Mouse (Mus musculus) E14TG2a.4 (cell line): ENCODE measurements around the gene Colq.

Source experiments
- H3K27me3 ChIP-seq: 2 replicates; pipeline ENCODE4 v1.6.1; 2014; ENCODE audit warnings: low read length, control low read depth; ENCODE audit not compliant: insufficient read depth
- H3K36me3 ChIP-seq: 2 replicates; pipeline ENCODE4 v1.6.1; 2014; ENCODE audit warnings: low read length, control low read depth; ENCODE audit not compliant: insufficient read depth
- H3K4me1 ChIP-seq: replicated peaks from 2 replicates; pipeline ENCODE4 v1.6.1; 2014; ENCODE audit warnings: low read depth, low read length, control low read depth
- H3K4me3 ChIP-seq: replicated peaks from 2 replicates; pipeline ENCODE4 v1.5.1; 2014; ENCODE audit warnings: mild to moderate bottlenecking, low read length
- H3K9me3 ChIP-seq: 2 replicates; pipeline ENCODE4 v1.6.1; 2014; ENCODE audit warnings: low read length, control low read depth
- CTCF ChIP-seq: conservative IDR thresholded peaks from 2 replicates; pipeline ENCODE4 v1.5.1; 2014; ENCODE audit warnings: low read length
- NANOG ChIP-seq: IDR thresholded peaks from 2 replicates; pipeline ENCODE4 v1.6.1; 2014; ENCODE audit warnings: borderline replicate concordance, low read length, mixed read lengths
- POU5F1 ChIP-seq: IDR thresholded peaks from 2 replicates; pipeline ENCODE4 v1.6.1; 2014; ENCODE audit warnings: low read length, borderline replicate concordance

The Colq gene

GRCm38 (mm10) chr14:31555963-31556434 is 35.1 kb downstream of the Colq start:
- no peak overlapping the region for H3K4me3 ChIP-seq
- H3K36me3 ChIP-seq, result no peaks in the 10 kb centered on the region
- peaks cover 10% of the 10 kb centered on the region; the same call in 1 of the 2 replicates for H3K27me3 ChIP-seq
- H3K9me3 ChIP-seq, result no peaks in the 10 kb centered on the region
- H3K4me1 ChIP-seq, result peaks cover 14% of the 10 kb centered on the region; the same call in 1 of the 2 replicates
- TF ChIP-seq POU5F1, result no peak

- Histone ChIP-seq H3K36me3 (no peaks in the 10 kb centered on the region), H3K4me1 (peaks cover 14% of the 10 kb centered on the region; the same call in 1 of the 2 replicates), H3K4me3 (no peak overlapping the region), H3K9me3 (no peaks in the 10 kb centered on the region), H3K27me3 (peaks cover 10% of the 10 kb centered on the region; the same call in 1 of the 2 replicates)
- TF ChIP-seq CTCF (peak; percentile 12; the same call in 1 of the 2 replicates), POU5F1 (no peak)
Observed at GRCm38 (mm10) chr14:31555021-31555420, 36.1 kb downstream of the Colq start.

- Histone ChIP-seq H3K36me3 (no peaks in the 10 kb centered on the region), H3K4me1 (peaks cover 27% of the 10 kb centered on the region), H3K9me3 (no peaks in the 10 kb centered on the region), H3K4me3 (0 out of 2 replicates have a peak overlapping the region, but pooled peaks have one; percentile 7), H3K27me3 (peaks cover 7% of the 10 kb centered on the region)
- TF ChIP-seq NANOG, result no peak
- no peak for TF ChIP-seq POU5F1
- no peak for TF ChIP-seq CTCF
Observed at GRCm38 (mm10) chr14:31543885-31544442, 47.2 kb downstream of the Colq start.

- Histone ChIP-seq H3K4me1 (peaks cover 9% of the 10 kb centered on the region), H3K36me3 (no peaks in the 10 kb centered on the region), H3K27me3 (no peaks in the 10 kb centered on the region), H3K9me3 (no peaks in the 10 kb centered on the region), H3K4me3 (no peak overlapping the region)
- TF ChIP-seq POU5F1 (no peak), CTCF (no peak), NANOG (no peak)
Observed at GRCm38 (mm10) chr14:31537298-31537697, 53.8 kb downstream of the Colq start.

DNA sequence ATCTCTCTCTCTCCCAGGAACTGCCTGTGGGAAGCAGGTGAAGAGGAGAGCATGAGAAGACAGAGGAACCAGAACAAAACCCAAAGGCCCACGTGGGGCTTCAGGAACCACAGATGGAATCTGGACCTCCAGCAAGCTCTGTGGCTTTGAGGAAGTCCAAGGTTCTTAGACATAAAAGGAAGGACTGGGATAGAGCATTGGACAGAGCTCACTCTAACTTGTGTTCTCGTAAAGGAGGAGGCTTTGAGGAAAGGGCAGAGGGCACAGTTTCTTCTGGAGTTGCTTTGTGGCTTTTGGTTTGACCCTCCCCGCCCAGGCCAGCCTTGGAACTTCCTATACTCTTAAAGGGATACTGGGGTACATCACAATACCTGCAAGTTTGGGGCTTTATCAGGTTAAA is 58.5 kb downstream of the Colq start:
- Histone ChIP-seq H3K36me3 (no peaks in the 10 kb centered on the region), H3K9me3 (no peaks in the 10 kb centered on the region), H3K4me1 (peaks cover 9% of the 10 kb centered on the region), H3K27me3 (0 out of 2 replicates have a peak, but pooled peaks cover 2% of the 10 kb centered on the region), H3K4me3 (no peak overlapping the region)
- no peak for TF ChIP-seq NANOG
- no peak for TF ChIP-seq POU5F1
- no peak for TF ChIP-seq CTCF

DNA sequence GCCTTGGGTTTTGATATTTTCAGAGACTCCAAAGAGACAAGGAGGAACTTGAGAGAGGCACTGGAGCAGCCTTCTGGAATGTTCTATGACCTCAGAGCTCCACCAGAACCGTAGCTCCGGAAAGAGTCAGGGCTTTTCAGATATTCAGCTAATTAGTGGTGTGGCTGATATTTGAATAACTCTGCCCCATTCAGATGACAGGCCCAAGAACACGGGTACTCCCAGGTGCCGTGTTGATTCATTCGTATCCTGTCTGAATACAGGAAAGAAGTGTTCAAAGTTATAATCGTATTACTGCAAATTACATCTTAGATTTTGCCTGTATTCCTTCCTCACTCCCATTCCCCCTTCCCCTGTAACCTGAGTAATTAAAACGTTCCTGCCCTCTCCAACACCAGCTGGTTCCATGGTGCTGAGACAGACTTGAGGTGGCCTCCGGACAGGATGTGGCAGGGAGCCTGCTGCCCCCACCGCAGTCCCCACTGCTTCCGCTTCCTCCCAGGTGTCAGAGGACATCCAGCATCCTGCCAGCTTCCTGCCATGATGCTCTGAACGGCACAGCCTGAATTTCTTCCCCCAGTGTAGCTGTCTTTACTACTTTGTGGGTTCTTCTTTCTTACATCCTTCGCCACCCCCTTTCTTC is 59.5 kb downstream of the Colq start:
- H3K36me3 ChIP-seq, result no peaks in the 10 kb centered on the region
- H3K9me3 ChIP-seq, result no peaks in the 10 kb centered on the region
- H3K27me3 ChIP-seq, result 0 out of 2 replicates have a peak, but pooled peaks cover 2% of the 10 kb centered on the region
- TF ChIP-seq NANOG (no peak), POU5F1 (no peak), CTCF (no peak)
- H3K4me1 ChIP-seq, result peaks cover 9% of the 10 kb centered on the region
- H3K4me3 ChIP-seq, result no peak overlapping the region

GRCm38 (mm10) chr14:31530847-31531246 is 60.3 kb downstream of the Colq start:
- Histone ChIP-seq H3K4me1 (peaks cover 9% of the 10 kb centered on the region), H3K9me3 (no peaks in the 10 kb centered on the region), H3K4me3 (no peak overlapping the region), H3K27me3 (0 out of 2 replicates have a peak, but pooled peaks cover 2% of the 10 kb centered on the region), H3K36me3 (no peaks in the 10 kb centered on the region)
- no peak for TF ChIP-seq POU5F1
- no peak for TF ChIP-seq NANOG
- TF ChIP-seq CTCF, result no peak

- TF ChIP-seq CTCF (no peak), NANOG (no peak)
- no peaks in the 10 kb centered on the region for H3K9me3 ChIP-seq
- no peak overlapping the region for H3K4me3 ChIP-seq
- H3K4me1 ChIP-seq, result peaks cover 17% of the 10 kb centered on the region
- H3K27me3 ChIP-seq, result peaks cover 2% of the 10 kb centered on the region; the same call in 1 of the 2 replicates
- no peaks in the 10 kb centered on the region for H3K36me3 ChIP-seq
Observed at GRCm38 (mm10) chr14:31525040-31525810, 65.9 kb downstream of the Colq start.
